Mouse (Mus musculus): ENCODE results near the gene Dner.

GRCm38 (mm10) chr1:84590534-84590933, 105.5 kb downstream of the Dner start:
- TF ChIP-seq POLR2A (IDR thresholded peaks at IDR 0.05; ENCODE audit: low read depth, low read length) (no peak), CTCF (IDR thresholded peaks at IDR 0.05; ENCODE audit: extremely low read depth, insufficient read depth, insufficient read length, insufficient replicate concordance) (no peak)

Measured in spleen, adult 2 months (tissue).